Mouse (Mus musculus): ENCODE measurements around the gene Pknox1. TPM values are rescaled to one million over a fixed set of nuclear protein-coding genes. Genes with fewer than 3 reads are reported as not detected.
"Not testable (repeated sequence)": the region's sequence is repeated elsewhere in the genome, so short reads cannot be mapped to it uniquely, and the experiment has no call there.

Pknox1 gene
- total RNA-seq, 2 experiments from 2014 or later: 14.7 to 20.0 TPM

GRCm38 (mm10) chr17:31583781-31584180 is 19.2 kb downstream of the Pknox1 start:
- DNase-seq (ENCODE audit: low spot score in 2 of 2): no peak
- intact Hi-C loops (cut with DNase I): no loop called here

GRCm38 (mm10) chr17:31588115-31588514 is 23.6 kb downstream of the Pknox1 start:
- no peak for DNase-seq (ENCODE audit: low spot score in 2 of 2)
- intact Hi-C loops (cut with DNase I): no loop called here

GRCm38 (mm10) chr17:31588726-31589125 is 24.2 kb downstream of the Pknox1 start:
- no peak for DNase-seq (ENCODE audit: low spot score in 2 of 2)
- intact Hi-C loops (cut with DNase I): no loop called here

- no peak for DNase-seq (ENCODE audit: low spot score in 2 of 2)
- intact Hi-C loops (cut with DNase I): no loop called here
Observed at GRCm38 (mm10) chr17:31590846-31591245, 26.3 kb downstream of the Pknox1 start.

- intact Hi-C loops (cut with DNase I): no loop called here
- peak; percentile 14 to 34 for DNase-seq (ENCODE audit: low spot score in 2 of 2)
Observed at GRCm38 (mm10) chr17:31594590-31594989, 30.1 kb downstream of the Pknox1 start.

GRCm38 (mm10) chr17:31595077-31595476 is 30.5 kb downstream of the Pknox1 start:
- intact Hi-C loops (cut with DNase I): no loop called here
- peak; percentile 20 to 49 for DNase-seq (ENCODE audit: low spot score in 2 of 2)

- intact Hi-C loops (cut with DNase I): no loop called here
- DNase-seq (ENCODE audit: low spot score in 2 of 2): no peak
Observed at GRCm38 (mm10) chr17:31597957-31598356, 33.4 kb downstream of the Pknox1 start.

GRCm38 (mm10) chr17:31598593-31598992 is 34.1 kb downstream of the Pknox1 start:
- DNase-seq (ENCODE audit: low spot score in 2 of 2): no peak
- intact Hi-C loops (cut with DNase I): no loop called here

GRCm38 (mm10) chr17:31606424-31606823 is 41.9 kb downstream of the Pknox1 start:
- intact Hi-C loops (cut with DNase I): no loop called here
- no peak for DNase-seq (ENCODE audit: low spot score in 2 of 2)

GRCm38 (mm10) chr17:31607256-31607951 is 42.9 kb downstream of the Pknox1 start:
- intact Hi-C loops (cut with DNase I): no loop called here
- no peak for DNase-seq (ENCODE audit: low spot score in 2 of 2)

- DNase-seq (ENCODE audit: low spot score in 2 of 2); intact Hi-C loops (cut with DNase I): not testable (repeated sequence)
Observed at GRCm38 (mm10) chr17:31609173-31609572, 44.6 kb downstream of the Pknox1 start.

- intact Hi-C loops (cut with DNase I): no loop called here
- DNase-seq (ENCODE audit: low spot score in 2 of 2): no peak
Observed at GRCm38 (mm10) chr17:31609895-31610294, 45.4 kb downstream of the Pknox1 start.

- intact Hi-C loops (cut with DNase I): no loop called here
- no peak for DNase-seq (ENCODE audit: low spot score in 2 of 2)
Observed at GRCm38 (mm10) chr17:31613086-31613755, 48.7 kb downstream of the Pknox1 start.

GRCm38 (mm10) chr17:31623101-31623500 is 58.6 kb downstream of the Pknox1 start:
- intact Hi-C loops (cut with DNase I): no loop called here
- no peak for DNase-seq (ENCODE audit: low spot score in 2 of 2)

- intact Hi-C loops (cut with DNase I): no loop called here
- DNase-seq (ENCODE audit: low spot score in 2 of 2): no peak
Observed at GRCm38 (mm10) chr17:31627961-31628360, 63.4 kb downstream of the Pknox1 start.

GRCm38 (mm10) chr17:31631081-31631800 is 66.7 kb downstream of the Pknox1 start:
- intact Hi-C loops (cut with DNase I): no loop called here
- no peak for DNase-seq (ENCODE audit: low spot score in 2 of 2)

GRCm38 (mm10) chr17:31633007-31633406 is 68.5 kb downstream of the Pknox1 start:
- DNase-seq (ENCODE audit: low spot score in 2 of 2): peak in 1 of 2 experiments; percentile 14
- intact Hi-C loops (cut with DNase I): no loop called here

GRCm38 (mm10) chr17:31634896-31635295 is 70.4 kb downstream of the Pknox1 start:
- intact Hi-C loops (cut with DNase I): no loop called here
- DNase-seq (ENCODE audit: low spot score in 2 of 2): no peak

- intact Hi-C loops (cut with DNase I): no loop called here
- no peak for DNase-seq (ENCODE audit: low spot score in 2 of 2)
Observed at GRCm38 (mm10) chr17:31635781-31636180, 71.2 kb downstream of the Pknox1 start.

- DNase-seq (ENCODE audit: low spot score in 2 of 2): no peak
- intact Hi-C loops (cut with DNase I): no loop called here
Observed at GRCm38 (mm10) chr17:31636277-31636941, 71.9 kb downstream of the Pknox1 start.
